Mouse (Mus musculus) frontal cortex, postnatal 36 days (tissue): ENCODE results near the gene Padi1.

ENCODE experiments used
- DNase-seq, 2 experiments: peaks; one replicate each; pipeline ENCODE4 v3.0.0; 2022; ENCODE audit warnings: low spot score in 2 of 2

Padi1 gene

GRCm38 (mm10) chr4:140784292-140784945 is 61.2 kb downstream of the Padi1 start:
- DNase-seq: no peak

- DNase-seq: no peak
These were observed 62.8 kb downstream of the Padi1 start for GRCm38 (mm10) chr4:140782821-140783220.

- no peak for DNase-seq
These were observed 65.1 kb downstream of the Padi1 start for GRCm38 (mm10) chr4:140780507-140780906.

- DNase-seq: no peak
These were observed 65.7 kb downstream of the Padi1 start for GRCm38 (mm10) chr4:140779803-140780397.

- DNase-seq: no peak
These were observed 69.0 kb downstream of the Padi1 start for GRCm38 (mm10) chr4:140776623-140777022.

DNA sequence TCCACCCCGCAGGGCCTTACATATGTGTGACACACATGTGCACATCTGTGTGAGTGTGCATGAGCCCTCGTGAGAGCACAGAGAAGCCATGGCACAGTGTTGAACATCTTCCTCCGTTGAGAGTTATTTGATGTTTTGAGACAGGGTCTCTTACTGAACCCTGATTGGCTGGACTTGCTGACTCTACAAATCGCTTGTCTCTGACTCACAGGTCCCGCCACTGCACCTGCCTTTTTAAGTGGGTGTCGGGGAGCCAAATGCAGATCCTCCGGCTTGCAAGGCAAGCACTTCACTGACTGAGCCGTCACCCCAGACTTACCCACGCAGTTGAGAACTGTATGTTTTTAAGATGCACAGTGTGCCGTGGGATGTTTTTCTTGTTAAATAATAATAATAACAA is 69.7 kb downstream of the Padi1 start:
- DNase-seq: no peak

DNA sequence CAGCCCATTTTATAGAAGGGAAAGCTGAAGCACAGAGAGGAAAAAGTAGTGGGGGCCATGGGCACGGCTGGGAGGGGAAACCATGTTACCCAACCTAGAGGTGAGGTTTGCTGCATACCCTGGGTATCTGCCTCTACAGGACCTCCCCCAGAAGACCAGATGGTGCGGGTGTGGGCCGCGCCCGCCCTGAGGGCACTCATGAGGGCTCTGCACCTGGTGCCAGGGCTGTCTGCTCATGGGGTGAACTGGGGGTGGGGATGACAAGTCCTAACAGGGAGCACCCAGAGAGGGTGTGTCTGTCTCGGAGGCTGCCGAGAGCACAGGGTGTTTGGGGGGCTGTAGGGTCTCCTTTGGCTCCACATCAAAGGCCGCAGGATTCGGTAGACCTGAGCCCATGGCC is 70.7 kb downstream of the Padi1 start:
- no peak for DNase-seq

GRCm38 (mm10) chr4:140774025-140774800 is 71.4 kb downstream of the Padi1 start, which contains the start of gene Padi4:
TSS of gene Padi4 (minus strand) at chr4:140774236.
- DNase-seq: no peak

DNA sequence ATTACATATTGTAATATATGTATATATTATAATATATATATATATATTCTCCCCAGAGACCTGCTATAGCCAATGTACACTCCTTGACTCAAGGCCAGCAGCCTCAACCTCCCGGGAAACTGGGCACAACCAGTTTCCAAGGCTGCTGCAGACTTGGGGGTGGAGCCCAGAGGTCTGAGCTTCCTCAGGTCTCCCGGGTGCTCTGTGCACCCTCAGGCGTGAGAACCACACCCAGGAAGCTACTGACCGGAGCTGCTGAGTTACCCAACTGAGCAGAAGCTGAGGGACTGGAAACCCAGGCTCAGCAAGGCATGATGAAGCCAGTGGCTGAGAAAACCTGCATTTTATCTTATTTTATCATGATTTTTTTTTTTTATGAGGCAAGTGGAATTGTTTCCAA is 74.5 kb downstream of the Padi1 start:
- DNase-seq: no peak

DNA sequence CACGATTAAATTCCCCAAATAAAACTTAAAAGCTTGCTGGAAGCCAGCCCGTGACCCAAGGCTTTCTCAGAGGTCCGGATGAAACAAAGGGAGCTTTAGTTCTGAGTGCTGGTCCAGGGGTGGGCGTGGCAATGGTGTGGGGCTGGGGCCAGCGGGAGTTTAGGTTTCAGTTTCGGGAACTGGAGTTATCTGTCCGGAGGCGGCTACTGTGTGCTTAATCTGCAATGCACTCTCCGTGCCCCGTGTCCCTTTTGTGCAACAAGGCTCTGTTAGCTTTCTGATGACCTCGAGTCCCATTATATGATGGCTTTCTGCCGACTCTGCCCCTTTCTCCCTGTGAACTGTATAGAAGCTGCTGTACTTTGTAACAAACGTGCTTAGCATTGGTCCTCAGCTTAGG is 75.1 kb downstream of the Padi1 start:
- no peak for DNase-seq

DNA sequence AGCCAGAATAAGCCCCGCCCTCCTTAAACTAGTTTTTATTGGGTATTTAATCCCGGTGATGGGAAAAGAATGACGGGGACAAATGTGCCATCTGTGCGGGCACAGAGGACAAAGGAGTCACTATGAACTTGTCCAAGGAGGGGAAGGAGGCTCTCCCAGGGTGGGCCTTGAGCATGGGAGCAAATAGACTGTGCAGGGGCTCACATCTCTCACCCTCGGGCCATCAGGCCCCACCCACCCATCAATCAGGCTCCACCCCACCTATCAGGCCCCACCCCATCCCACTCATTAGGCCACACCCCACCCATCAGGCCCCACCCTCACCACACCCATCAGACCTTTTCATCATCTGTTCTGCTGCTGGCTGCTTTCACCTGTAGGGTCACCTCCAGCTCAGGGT is 76.6 kb downstream of the Padi1 start:
- DNase-seq: no peak

- DNase-seq: no peak
These were observed 79.6 kb downstream of the Padi1 start for GRCm38 (mm10) chr4:140765936-140766335.

DNA sequence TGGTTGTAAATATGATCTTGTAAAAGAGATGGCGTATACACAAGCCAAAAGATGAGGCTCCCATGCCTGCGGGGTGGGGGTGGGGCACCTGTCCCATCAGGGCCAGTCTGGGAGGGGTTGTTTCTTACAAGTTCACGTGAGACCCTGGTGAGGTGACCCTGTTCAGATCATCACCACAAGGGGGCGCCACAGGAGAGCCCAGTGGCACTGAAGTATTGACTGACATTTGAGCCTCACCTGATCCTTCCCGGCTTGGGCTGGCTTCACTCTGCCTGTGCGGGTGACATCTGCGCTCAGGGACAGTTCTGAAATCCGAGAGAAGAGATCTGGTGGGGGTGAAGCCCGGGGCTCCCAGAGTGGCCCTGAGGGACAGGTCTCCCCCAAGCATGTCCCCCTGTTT is 82.4 kb downstream of the Padi1 start:
- peak; percentile 11 to 19 for DNase-seq
